10 mouse cellular contexts compared by ENCODE assay signal in the genomic region with DNA sequence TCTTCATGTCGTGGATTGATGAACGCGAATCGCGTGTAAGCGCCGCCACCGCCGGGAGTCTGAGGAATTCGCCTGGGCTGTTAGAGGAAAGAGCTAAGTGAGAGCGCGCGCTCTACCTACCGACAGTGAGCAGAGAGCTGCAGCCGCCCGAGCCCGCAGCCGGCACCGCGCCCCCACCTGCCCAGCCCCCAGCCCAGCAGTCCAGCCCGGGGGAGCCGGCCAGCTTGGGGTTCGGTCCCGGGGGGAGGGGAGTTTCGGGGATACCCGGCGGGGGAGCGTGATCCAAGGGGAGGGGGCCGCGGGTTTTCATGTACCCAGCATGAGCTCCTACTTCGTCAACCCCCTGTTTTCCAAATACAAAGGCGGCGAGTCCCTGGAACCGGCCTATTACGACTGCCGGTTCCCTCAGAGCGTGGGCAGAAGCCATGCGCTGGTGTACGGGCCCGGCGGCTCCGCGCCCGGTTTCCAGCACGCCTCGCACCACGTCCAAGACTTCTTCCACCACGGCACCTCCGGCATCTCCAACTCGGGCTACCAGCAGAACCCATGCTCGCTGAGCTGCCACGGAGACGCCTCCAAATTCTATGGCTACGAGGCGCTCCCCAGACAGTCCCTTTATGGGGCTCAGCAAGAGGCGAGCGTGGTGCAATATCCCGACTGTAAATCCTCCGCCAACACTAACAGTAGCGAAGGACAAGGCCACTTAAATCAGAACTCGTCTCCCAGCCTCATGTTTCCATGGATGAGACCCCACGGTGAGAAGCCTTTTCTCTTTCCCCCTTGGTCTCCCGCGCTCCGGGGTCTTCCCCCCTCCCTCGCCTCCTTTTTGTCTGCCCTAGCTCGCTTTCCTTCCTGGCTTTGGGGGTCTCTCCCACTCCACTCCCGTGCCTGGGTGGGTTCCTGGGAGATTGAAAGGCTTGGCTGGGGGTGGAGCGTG. TPM values are rescaled to one million over a fixed set of nuclear protein-coding genes. Genes with fewer than 3 reads are reported as not detected.
DNase-seq lines count a peak whose midpoint lies in the region; ATAC-seq and TF ChIP-seq lines count a peak whose summit lies in the region.
"Had no signal": no experiment of that assay in that cellular context is flagged by ENCODE, and none has a peak within 500 bp of the region (broad histone marks: within the 10 kb centered on the region; RNA-seq: fewer than 3 reads in every experiment).

Gene Hoxc8, plus strand, starts transcription at position 147 of the 937 bp plus-strand sequence.

- H3K9me3 ChIP-seq in forebrain, embryonic 14.5 days (replicated peaks; ENCODE audit: control insufficient read depth, low read length): no peaks in the 10 kb centered on the region
- no peaks in the 10 kb centered on the region for H3K9me3 ChIP-seq in forebrain, embryonic 11.5 days (ENCODE audit: control insufficient read depth, low read length)
- H3K9me3 ChIP-seq in midbrain, embryonic 14.5 days (ENCODE audit: control insufficient read depth, low read length): no peaks in the 10 kb centered on the region
- no peaks in the 10 kb centered on the region for H3K9me3 ChIP-seq in midbrain, embryonic 10.5 days (replicated peaks)
- no peaks in the 10 kb centered on the region for H3K9me3 ChIP-seq in intestine, postnatal 0 days (ENCODE audit: control insufficient read depth)
- H3K9me3 ChIP-seq in stomach, embryonic 15.5 days: no peaks in the 10 kb centered on the region

- no peak for TF ChIP-seq CTCF in intestine, postnatal 0 days (IDR thresholded peaks at IDR 0.05; ENCODE audit: low read depth)

- no peak within 1 kb of the TSS for H3K4me2 ChIP-seq in forebrain, embryonic 14.5 days (ENCODE audit: low read length)
- H3K4me2 ChIP-seq in forebrain, embryonic 11.5 days (ENCODE audit: low read depth, low read length, severe bottlenecking): no peak within 1 kb of the TSS
- no peak within 1 kb of the TSS for H3K4me2 ChIP-seq in midbrain, embryonic 14.5 days (ENCODE audit: low read length)
- H3K4me2 ChIP-seq in intestine, postnatal 0 days (replicated peaks; ENCODE audit: low read depth): peak within 1 kb of the TSS; percentile 44
- peak within 1 kb of the TSS; percentile 45 for H3K4me2 ChIP-seq in stomach, embryonic 15.5 days

- H3K36me3 ChIP-seq in forebrain, embryonic 14.5 days (ENCODE audit: control insufficient read depth, insufficient read depth, low read length): no peaks in the 10 kb centered on the region
- H3K36me3 ChIP-seq in forebrain, embryonic 11.5 days (ENCODE audit: control insufficient read depth, insufficient read depth, low read length): no peaks in the 10 kb centered on the region
- no peaks in the 10 kb centered on the region for H3K36me3 ChIP-seq in midbrain, embryonic 14.5 days (ENCODE audit: control insufficient read depth, insufficient read depth, low read length)
- no peaks in the 10 kb centered on the region for H3K36me3 ChIP-seq in midbrain, embryonic 10.5 days
- H3K36me3 ChIP-seq in intestine, postnatal 0 days (ENCODE audit: control insufficient read depth, insufficient read depth): no peaks in the 10 kb centered on the region
- H3K36me3 ChIP-seq in stomach, embryonic 15.5 days: no peaks in the 10 kb centered on the region

- DNase-seq in forebrain, embryonic 14.5 days (ENCODE audit: low spot score): peak; percentile 46
- DNase-seq in forebrain, embryonic 11.5 days (ENCODE audit: low spot score): no peak
- peak; percentile 47 for DNase-seq in midbrain, embryonic 14.5 days
- no peak for DNase-seq in midbrain, embryonic 10.5 days (ENCODE audit: low spot score)
- no peak for DNase-seq in layer of hippocampus, adult 9-11 months
- DNase-seq in T-cell, adult 2 months (ENCODE audit: low spot score): no peak
- DNase-seq: thymus, adult 2 months had no signal

- H3K4me3 ChIP-seq in forebrain, embryonic 14.5 days (ENCODE audit: low read depth, low read length): no peak within 1 kb of the TSS
- no peak within 1 kb of the TSS for H3K4me3 ChIP-seq in forebrain, embryonic 11.5 days (ENCODE audit: low read depth, low read length)
- H3K4me3 ChIP-seq in midbrain, embryonic 14.5 days (replicated peaks; ENCODE audit: low read depth, low read length): no peak within 1 kb of the TSS
- no peak within 1 kb of the TSS for H3K4me3 ChIP-seq in midbrain, embryonic 10.5 days
- H3K4me3 ChIP-seq in intestine, postnatal 0 days (ENCODE audit: low read depth, low read length): peak within 1 kb of the TSS; percentile 35
- H3K4me3 ChIP-seq in stomach, embryonic 15.5 days (replicated peaks): peak within 1 kb of the TSS; percentile 30

- WGBS in forebrain, embryonic 14.5 days: under 1% methylated on average over 67 of the region's 69 CpGs
- under 1% methylated on average over 68 of the region's 69 CpGs for WGBS in forebrain, embryonic 11.5 days
- under 1% methylated on average over 69 of the region's 69 CpGs for WGBS in midbrain, embryonic 14.5 days
- 1% methylated on average over 69 of the region's 69 CpGs for WGBS in midbrain, embryonic 10.5 days
- WGBS in intestine, postnatal 0 days: 2% methylated on average over 69 of the region's 69 CpGs
- 2% methylated on average over 69 of the region's 69 CpGs for WGBS in stomach, embryonic 15.5 days

- no peak for ATAC-seq in forebrain, embryonic 14.5 days
- no peak for ATAC-seq in forebrain, embryonic 11.5 days (replicated peaks; ENCODE audit: low FRiP score)
- no peak for ATAC-seq in midbrain, embryonic 14.5 days (ENCODE audit: low FRiP score, low TSS enrichment)
- no peak for ATAC-seq in intestine, postnatal 0 days
- ATAC-seq in stomach, embryonic 15.5 days (ENCODE audit: insufficient read depth, low FRiP score, low read depth): no peak

- H3K4me1 ChIP-seq in forebrain, embryonic 14.5 days (ENCODE audit: control insufficient read depth, insufficient read depth, low read length): no peaks in the 10 kb centered on the region
- no peaks in the 10 kb centered on the region for H3K4me1 ChIP-seq in forebrain, embryonic 11.5 days (replicated peaks; ENCODE audit: control insufficient read depth, insufficient read depth, low read length)
- no peaks in the 10 kb centered on the region for H3K4me1 ChIP-seq in midbrain, embryonic 14.5 days (ENCODE audit: control insufficient read depth, insufficient read depth, low read length)
- 0 out of 2 replicates have a peak, but pooled peaks cover 5% of the 10 kb centered on the region for H3K4me1 ChIP-seq in midbrain, embryonic 10.5 days
- H3K4me1 ChIP-seq in intestine, postnatal 0 days (replicated peaks; ENCODE audit: control insufficient read depth, insufficient read depth, low read length): no peaks in the 10 kb centered on the region
- 0 out of 2 replicates have a peak, but pooled peaks cover 5% of the 10 kb centered on the region for H3K4me1 ChIP-seq in stomach, embryonic 15.5 days

- peaks cover 95% of the 10 kb centered on the region for H3K27me3 ChIP-seq in forebrain, embryonic 14.5 days (replicated peaks; ENCODE audit: control insufficient read depth, insufficient read depth, low read length)
- peaks cover 97% of the 10 kb centered on the region for H3K27me3 ChIP-seq in forebrain, embryonic 11.5 days (ENCODE audit: control insufficient read depth, insufficient read depth, low read length)
- peaks cover 96% of the 10 kb centered on the region for H3K27me3 ChIP-seq in midbrain, embryonic 14.5 days (ENCODE audit: control insufficient read depth, insufficient read depth, low read length)
- peaks cover 100% of the 10 kb centered on the region for H3K27me3 ChIP-seq in midbrain, embryonic 10.5 days (ENCODE audit: low read depth, poor library complexity, severe bottlenecking)
- peaks cover 96% of the 10 kb centered on the region for H3K27me3 ChIP-seq in intestine, postnatal 0 days (replicated peaks; ENCODE audit: control insufficient read depth, insufficient read depth, low read length)
- H3K27me3 ChIP-seq in stomach, embryonic 15.5 days (replicated peaks): peaks cover 87% of the 10 kb centered on the region

- H3K9ac ChIP-seq in forebrain, embryonic 14.5 days (ENCODE audit: low read length): no peak within 1 kb of the TSS
- no peak within 1 kb of the TSS for H3K9ac ChIP-seq in forebrain, embryonic 11.5 days (ENCODE audit: low read length)
- H3K9ac ChIP-seq in midbrain, embryonic 14.5 days (replicated peaks; ENCODE audit: low read length): no peak within 1 kb of the TSS
- H3K9ac ChIP-seq in intestine, postnatal 0 days (ENCODE audit: low read depth, low read length): no peak within 1 kb of the TSS
- H3K9ac ChIP-seq in stomach, embryonic 15.5 days: no peak within 1 kb of the TSS

- H3K27ac ChIP-seq in forebrain, embryonic 14.5 days (ENCODE audit: low read depth, low read length): no peak within 1 kb of the TSS
- no peak within 1 kb of the TSS for H3K27ac ChIP-seq in forebrain, embryonic 11.5 days (ENCODE audit: low read depth, low read length)
- H3K27ac ChIP-seq in midbrain, embryonic 14.5 days (replicated peaks; ENCODE audit: low read depth, low read length): no peak within 1 kb of the TSS
- no peak within 1 kb of the TSS for H3K27ac ChIP-seq in midbrain, embryonic 10.5 days (replicated peaks)
- H3K27ac ChIP-seq in intestine, postnatal 0 days (ENCODE audit: low read depth, low read length): no peak within 1 kb of the TSS
- H3K27ac ChIP-seq in stomach, embryonic 15.5 days: no peak within 1 kb of the TSS

RNA-seq across cellular contexts. Expression of gene Hoxc8, which starts in this region (rescaled TPM):
- not detected in 2 replicates for polyA plus RNA-seq in forebrain, embryonic 14.5 days (2014; fragmentation: Nextera tagmentation; extraction: Ambion mirVana)
- not detected in 2 replicates for polyA plus RNA-seq in forebrain, embryonic 11.5 days (2014; fragmentation: Nextera tagmentation; extraction: Ambion mirVana)
- polyA plus RNA-seq in midbrain, embryonic 14.5 days (2014; fragmentation: Nextera tagmentation; extraction: Ambion mirVana): not detected in 2 replicates
- not detected in 2 replicates for polyA plus RNA-seq in midbrain, embryonic 10.5 days (2016; fragmentation: Nextera tagmentation; extraction: Ambion mirVana)
- 3.5 and 4.6 TPM in 2 replicates for polyA plus RNA-seq in intestine, postnatal 0 days (2015; fragmentation: Nextera tagmentation; extraction: Ambion mirVana)
- 1.4 and 1.9 TPM in 2 replicates for polyA plus RNA-seq in stomach, embryonic 15.5 days (2015; fragmentation: Nextera tagmentation; extraction: Ambion mirVana)
- polyA plus RNA-seq: liver, adult 2 months had no signal

Comparison
In these comparisons a context has a peak if more than half of its experiments do, and no peak if none do; other contexts are left out.
1. Peak in DNase-seq in forebrain, embryonic 14.5 days; RNA of the gene not detected or under 1 TPM.
2. Peak in DNase-seq in midbrain, embryonic 14.5 days; RNA of the gene not detected or under 1 TPM.
3. H3K4me2 ChIP-seq: peak in intestine, postnatal 0 days (single experiment) and stomach, embryonic 15.5 days (single experiment); none in forebrain, embryonic 14.5 days (single experiment), forebrain, embryonic 11.5 days (single experiment) and midbrain, embryonic 14.5 days (single experiment).
4. H3K4me3 ChIP-seq: peak in intestine, postnatal 0 days (single experiment) and stomach, embryonic 15.5 days (single experiment); none in forebrain, embryonic 14.5 days (single experiment), forebrain, embryonic 11.5 days (single experiment), midbrain, embryonic 14.5 days (single experiment) and midbrain, embryonic 10.5 days (single experiment).